ENCODE assay signal across 24 mouse cellular contexts in genomic region chr10:21026329-21027220, GRCm38 (mm10).
A peak's percentile ranks its signal among the peaks of the same experiment; 100 is the strongest.
DNase-seq lines count a peak whose midpoint lies in the region; ATAC-seq and TF ChIP-seq lines count a peak whose summit lies in the region.
"Had no signal": no experiment of that assay in that cellular context is flagged by ENCODE, and none has a peak within 500 bp of the region (broad histone marks: within the 10 kb centered on the region; RNA-seq: fewer than 3 reads in every experiment).

No protein-coding gene starts in this region.

- TF ChIP-seq CTCF in G1E (IDR thresholded peaks at IDR 0.05; ENCODE audit: low read depth, low read length) = no peak

- H3K27me3 ChIP-seq in G1E (ENCODE audit: insufficient read depth, low read length) = no peaks in the 10 kb centered on the region
- no peaks in the 10 kb centered on the region for H3K27me3 ChIP-seq in megakaryocyte, embryonic 14.5 days (replicated peaks)
- H3K27me3 ChIP-seq: forebrain, embryonic 13.5 days; heart, embryonic 15.5 days; intestine, embryonic 15.5 days; limb, embryonic 13.5 days; midbrain, embryonic 13.5 days had no signal

- ATAC-seq in G1E (ENCODE audit: extremely low read depth, insufficient number of reproducible peaks, low FRiP score, poor library complexity, severe bottlenecking) = peak; percentile 72
- peak; percentile 59 to 76 for ATAC-seq in hematopoietic stem cell, adult 5-6 weeks (replicated peaks in 1 of 2; ENCODE audit: insufficient read depth in 1 of 2, low FRiP score in 2 of 2, low TSS enrichment in 1 of 2, low read depth in 1 of 2, poor library complexity in 2 of 2, severe bottlenecking in 2 of 2)
- ATAC-seq: activated CD4-positive, CD25-positive, alpha-beta regulatory T cell, adult 4 months; forebrain, embryonic 13.5 days; hindbrain, embryonic 16.5 days; intestine, embryonic 15.5 days; midbrain, embryonic 13.5 days had no signal

- H3K9me3 ChIP-seq in G1E (replicated peaks) = no peaks in the 10 kb centered on the region
- no peaks in the 10 kb centered on the region for H3K9me3 ChIP-seq in megakaryocyte, embryonic 14.5 days
- H3K9me3 ChIP-seq: forebrain, embryonic 13.5 days; heart, embryonic 15.5 days; intestine, embryonic 15.5 days; limb, embryonic 13.5 days; midbrain, embryonic 13.5 days had no signal

- H3K36me3 ChIP-seq in G1E (replicated peaks) = peaks cover 12% of the 10 kb centered on the region
- H3K36me3 ChIP-seq in megakaryocyte, embryonic 14.5 days (replicated peaks; ENCODE audit: low read length) = no peaks in the 10 kb centered on the region
- H3K36me3 ChIP-seq: heart, embryonic 15.5 days; intestine, embryonic 15.5 days; limb, embryonic 13.5 days had no signal

- peak overlapping the region; percentile 33; the same call in 1 of the 2 replicates for H3K4me3 ChIP-seq in G1E (ENCODE audit: low read depth, low read length)
- peak overlapping the region; percentile 77 for H3K4me3 ChIP-seq in megakaryocyte, embryonic 14.5 days (replicated peaks)
- H3K4me3 ChIP-seq: forebrain, embryonic 13.5 days; heart, embryonic 15.5 days; intestine, embryonic 15.5 days; limb, embryonic 13.5 days; midbrain, embryonic 13.5 days had no signal

- DNase-seq in A20 (ENCODE audit: low read depth, low spot score) (peak; percentile 37), G1E (ENCODE audit: low spot score) (peak; percentile 17), adipocyte (ENCODE audit: low spot score) (no peak)
- no peak for DNase-seq in urinary bladder, adult 2 months (ENCODE audit: low spot score)
- no peak for DNase-seq in heart, adult 11 months
- DNase-seq: adrenal gland, postnatal 25 days; cerebellum, adult 8-10 months; cerebellum, postnatal 36 days; gastrocnemius, postnatal 36 days; heart, postnatal 4 days; kidney, adult 9 months; kidney, postnatal 36 days; right cerebral cortex, postnatal 25 days; spleen, adult 18-20 months; thymus, postnatal 25 days had no signal

- peaks cover 72% of the 10 kb centered on the region for H3K4me1 ChIP-seq in G1E (ENCODE audit: insufficient read depth, low read depth, low read length)
- H3K4me1 ChIP-seq in megakaryocyte, embryonic 14.5 days = peaks cover 69% of the 10 kb centered on the region
- H3K4me1 ChIP-seq: forebrain, embryonic 13.5 days; heart, embryonic 15.5 days; limb, embryonic 13.5 days had no signal

Comparison
In these comparisons a context has a peak if more than half of its experiments do, and no peak if none do; other contexts are left out.
1. DNase-seq: peak in A20 (single experiment) and G1E (single experiment); none in urinary bladder, adult 2 months (single experiment), heart, adult 11 months (single experiment) and adipocyte (single experiment).